Mouse (Mus musculus) stomach, embryonic 14.5 days (tissue): ENCODE measurements around the gene Lsamp. TPM values are rescaled to one million over a fixed set of nuclear protein-coding genes. Genes with fewer than 3 reads are reported as not detected.

Experiments
- ATAC-seq: fragments of 200-750 bp; cut with Nextera tagmentation; 2 replicates; pipeline ENCODE4 v1.8.0; 2017; ENCODE audit warnings: low read depth, moderate TSS enrichment; ENCODE audit not compliant: insufficient number of reproducible peaks, insufficient read depth, low FRiP score
- H3K27ac ChIP-seq: fragments of 300-500 bp; sonication (generic); 2 replicates; pipeline ENCODE4 v1.5.1; 2014; ENCODE audit warnings: mild to moderate bottlenecking, low read length, moderate library complexity, mixed read lengths
- H3K27me3 ChIP-seq: fragments of 300-500 bp; sonication (generic); 2 replicates; pipeline ENCODE4 v1.6.1; 2014; ENCODE audit warnings: low read length, control low read depth, mixed read lengths; ENCODE audit not compliant: control insufficient read depth, insufficient read depth
- H3K36me3 ChIP-seq: fragments of 300-500 bp; sonication (generic); 2 replicates; pipeline ENCODE4 v1.6.1; 2014; ENCODE audit warnings: mild to moderate bottlenecking, control low read depth, low read length, moderate library complexity, mixed read lengths; ENCODE audit not compliant: control insufficient read depth, insufficient read depth
- H3K4me1 ChIP-seq: fragments of 300-500 bp; sonication (generic); 2 replicates; pipeline ENCODE4 v1.6.1; 2014; ENCODE audit warnings: low read length, control low read depth, mixed read lengths; ENCODE audit not compliant: control insufficient read depth, insufficient read depth
- H3K4me2 ChIP-seq: fragments of 300-500 bp; sonication (generic); replicated peaks from 2 replicates; pipeline ENCODE4 v1.6.1; 2014; ENCODE audit warnings: low read depth, low read length, control low read depth
- H3K4me3 ChIP-seq: fragments of 300-500 bp; sonication (generic); 2 replicates; pipeline ENCODE4 v1.5.1; 2014; ENCODE audit warnings: low read depth, low read length, control low read depth
- H3K9ac ChIP-seq: fragments of 300-500 bp; sonication (generic); replicated peaks from 2 replicates; pipeline ENCODE4 v1.6.1; 2014; ENCODE audit warnings: low read depth, mild to moderate bottlenecking, control low read depth, low read length, moderate library complexity, mixed read lengths
- H3K9me3 ChIP-seq: fragments of 300-500 bp; sonication (generic); 2 replicates; pipeline ENCODE4 v1.6.1; 2016; ENCODE audit warnings: low read depth, low read length, control low read depth; ENCODE audit not compliant: control insufficient read depth
- WGBS: fragments of 180-500 bp; shearing (Covaris S2); extraction: QIAGEN DNeasy Blood & Tissue Kit; methylation state at CpG from one replicate; pipeline ENCODE4 v1.1.7; 2014; 5-methylcytosine and 5-hydroxymethylcytosine counted together
- polyA plus RNA-seq: library from polyadenylated mRNA; unstranded; fragments of >200 nt; fragmentation: Nextera tagmentation; extraction: Ambion mirVana; gene quantifications from 2 replicates; pipeline ENCODE4 v1.2.1, GENCODE M21; 2014

The Lsamp gene
- polyA plus RNA-seq, 1 experiment from 2014 or later, result 15.6 TPM

- 46% methylated on average over 3 of the region's 3 CpGs for WGBS
- Histone ChIP-seq H3K4me3 (no peak overlapping the region), H3K36me3 (no peaks in the 10 kb centered on the region)
Observed at GRCm38 (mm10) chr16:40194401-40194800, 210.2 kb downstream of the Lsamp start.

DNA sequence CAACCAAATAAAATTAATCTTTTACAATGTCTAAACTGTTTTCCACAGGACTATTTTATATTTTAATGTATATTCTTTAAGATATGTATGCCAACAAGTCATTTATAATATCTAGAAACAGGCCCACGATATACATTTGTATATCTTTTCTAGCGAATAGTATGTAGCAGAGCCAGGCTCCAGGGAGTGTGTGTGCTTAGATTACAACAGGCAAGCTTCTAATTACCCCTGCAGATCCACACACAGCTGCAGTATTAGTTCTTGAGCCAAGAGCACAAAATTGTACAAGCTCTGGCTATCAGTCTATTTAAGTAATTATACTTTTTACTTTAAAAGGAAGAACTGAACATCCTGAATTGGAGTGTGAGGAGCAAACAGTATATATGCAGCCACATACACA lies 210.7 kb downstream of the Lsamp start:
- Histone ChIP-seq H3K36me3 (no peaks in the 10 kb centered on the region), H3K4me2 (no peak overlapping the region), H3K9me3 (no peaks in the 10 kb centered on the region), H3K4me1 (no peaks in the 10 kb centered on the region), H3K27me3 (no peaks in the 10 kb centered on the region), H3K4me3 (no peak overlapping the region), H3K9ac (no peak overlapping the region), H3K27ac (no peak overlapping the region)
- WGBS, result 32% methylated on average over 2 of the region's 2 CpGs
- no peak for ATAC-seq

More at GRCm38 (mm10) chr16:40194401-40194800, 210.2 kb downstream of the Lsamp start:
- no peaks in the 10 kb centered on the region for H3K27me3 ChIP-seq
- H3K4me1 ChIP-seq, result no peaks in the 10 kb centered on the region
- H3K4me2 ChIP-seq, result no peak overlapping the region
- no peak for ATAC-seq
- H3K9me3 ChIP-seq, result no peaks in the 10 kb centered on the region
- H3K9ac ChIP-seq, result no peak overlapping the region
- H3K27ac ChIP-seq, result no peak overlapping the region

GRCm38 (mm10) chr16:40228627-40229026 lies 244.5 kb downstream of the Lsamp start:
- no peak overlapping the region for H3K27ac ChIP-seq
- H3K36me3 ChIP-seq, result no peaks in the 10 kb centered on the region
- peak; percentile 37; the same call in 1 of the 2 replicates for ATAC-seq
- H3K9ac ChIP-seq, result no peak overlapping the region
- no peak overlapping the region for H3K4me2 ChIP-seq
- no peaks in the 10 kb centered on the region for H3K27me3 ChIP-seq
- H3K4me3 ChIP-seq, result no peak overlapping the region
- no peaks in the 10 kb centered on the region for H3K4me1 ChIP-seq
- 40% methylated on average over 5 of the region's 5 CpGs for whole genome bisulfite sequencing
- no peaks in the 10 kb centered on the region for H3K9me3 ChIP-seq

- WGBS, result 64% methylated on average over 2 of the region's 2 CpGs
- Histone ChIP-seq H3K9ac (no peak overlapping the region), H3K4me3 (no peak overlapping the region), H3K9me3 (no peaks in the 10 kb centered on the region), H3K36me3 (no peaks in the 10 kb centered on the region), H3K4me1 (no peaks in the 10 kb centered on the region), H3K27ac (no peak overlapping the region), H3K27me3 (no peaks in the 10 kb centered on the region), H3K4me2 (no peak overlapping the region)
- ATAC-seq, result no peak
Observed at GRCm38 (mm10) chr16:40233066-40233465, 248.9 kb downstream of the Lsamp start.

DNA sequence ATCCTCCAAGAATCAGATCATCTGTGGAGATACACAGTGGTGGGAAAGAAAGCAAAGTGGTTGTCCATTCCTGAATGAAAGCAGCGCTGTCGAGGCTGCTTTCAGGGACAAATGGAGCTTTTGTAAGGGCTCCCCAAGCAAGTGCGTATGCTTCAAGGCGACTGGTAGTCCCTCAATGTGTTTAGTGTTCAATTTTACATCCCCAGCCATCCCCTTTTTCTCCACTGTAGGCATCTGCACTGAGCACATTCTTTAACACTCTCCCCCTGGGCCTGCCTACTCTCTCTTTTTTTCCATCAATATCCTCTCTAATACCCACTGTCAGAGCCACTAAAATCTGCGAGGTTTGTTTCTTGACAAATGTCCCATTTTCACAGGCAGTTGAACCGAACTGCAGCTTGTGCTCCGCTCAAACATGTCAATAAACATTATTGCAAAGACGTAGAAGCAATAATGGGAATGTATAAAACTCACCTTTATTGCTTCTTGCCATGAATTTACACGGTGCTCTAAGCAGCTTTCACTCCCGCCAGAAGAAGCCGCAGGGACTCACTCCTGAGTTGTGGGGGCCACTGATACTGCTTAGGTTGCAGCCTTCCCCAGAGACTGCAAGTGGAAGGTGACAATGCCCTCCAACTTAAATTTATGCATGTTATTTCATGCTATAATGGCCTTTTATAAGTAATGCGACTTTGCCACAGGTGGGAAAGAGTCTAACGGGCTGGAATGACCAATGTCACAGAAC lies 250.2 kb downstream of the Lsamp start:
- H3K36me3 ChIP-seq, result no peaks in the 10 kb centered on the region
- 65% methylated on average over 13 of the region's 13 CpGs for WGBS
- no peak overlapping the region for H3K27ac ChIP-seq
- H3K9ac ChIP-seq, result no peak overlapping the region
- ATAC-seq, result no peak
- no peak overlapping the region for H3K4me3 ChIP-seq
- H3K4me1 ChIP-seq, result no peaks in the 10 kb centered on the region
- H3K9me3 ChIP-seq, result no peaks in the 10 kb centered on the region
- H3K27me3 ChIP-seq, result no peaks in the 10 kb centered on the region
- H3K4me2 ChIP-seq, result no peak overlapping the region

GRCm38 (mm10) chr16:40271859-40272258 lies 287.7 kb downstream of the Lsamp start:
- no peaks in the 10 kb centered on the region for H3K27me3 ChIP-seq
- no peak overlapping the region for H3K4me2 ChIP-seq
- H3K9me3 ChIP-seq, result no peaks in the 10 kb centered on the region
- no peak overlapping the region for H3K27ac ChIP-seq
- ATAC-seq, result no peak
- no peaks in the 10 kb centered on the region for H3K4me1 ChIP-seq
- no peaks in the 10 kb centered on the region for H3K36me3 ChIP-seq
- 80% methylated on average over 3 of the region's 3 CpGs for WGBS
- H3K4me3 ChIP-seq, result no peak overlapping the region
- no peak overlapping the region for H3K9ac ChIP-seq

DNA sequence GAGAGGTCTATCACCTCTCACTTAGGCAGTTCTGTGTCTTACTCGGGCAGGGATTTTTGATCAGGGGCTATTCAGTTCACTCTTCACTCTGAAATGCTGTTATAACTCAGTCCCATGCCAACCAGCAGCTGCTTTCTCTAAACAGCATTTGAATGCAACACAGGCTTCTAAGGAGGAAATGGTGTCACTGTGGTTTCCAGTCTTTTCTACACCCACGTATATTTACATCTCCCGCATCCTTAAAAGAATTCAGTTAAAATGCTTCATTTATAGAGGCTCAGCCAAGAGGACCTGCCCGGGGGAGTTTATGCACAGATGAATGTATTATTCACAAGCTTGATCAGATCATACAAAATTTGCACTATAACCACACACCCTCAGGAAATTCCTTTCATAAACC lies 306.0 kb downstream of the Lsamp start:
- H3K4me1 ChIP-seq, result no peaks in the 10 kb centered on the region
- H3K9ac ChIP-seq, result no peak overlapping the region
- no peaks in the 10 kb centered on the region for H3K36me3 ChIP-seq
- H3K9me3 ChIP-seq, result no peaks in the 10 kb centered on the region
- no peak overlapping the region for H3K4me2 ChIP-seq
- WGBS, result 72% methylated on average over 4 of the region's 4 CpGs
- no peak overlapping the region for H3K27ac ChIP-seq
- ATAC-seq, result no peak
- H3K4me3 ChIP-seq, result no peak overlapping the region
- H3K27me3 ChIP-seq, result no peaks in the 10 kb centered on the region

DNA sequence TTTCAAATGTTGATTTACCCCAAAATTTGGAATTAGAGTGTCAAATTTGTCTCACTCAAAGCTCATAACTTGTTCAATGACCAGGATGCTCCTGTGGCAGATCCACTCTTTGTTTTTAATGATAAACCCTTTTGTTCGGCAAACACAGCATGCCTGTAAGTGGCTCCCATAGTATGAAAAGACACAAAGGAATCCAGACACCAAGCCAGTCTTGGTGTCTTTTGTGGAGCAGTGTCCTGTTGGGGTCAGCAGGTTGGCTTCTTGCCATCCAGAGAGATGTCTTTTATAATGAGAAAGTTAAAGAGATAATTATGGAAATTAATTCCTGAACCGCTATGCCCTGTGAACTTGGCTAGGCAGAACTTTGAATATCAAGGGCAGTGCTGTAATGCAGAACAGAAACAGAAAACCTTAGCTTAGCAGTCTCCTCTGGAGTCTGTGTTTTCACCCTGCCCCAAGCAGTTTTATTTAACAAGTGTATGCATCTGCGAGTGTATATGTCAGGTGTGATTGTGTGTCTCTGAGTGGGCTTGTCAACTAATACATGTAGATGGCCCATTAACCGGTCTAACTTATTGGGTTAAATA lies 310.2 kb downstream of the Lsamp start:
- H3K4me2 ChIP-seq, result no peak overlapping the region
- no peak for ATAC-seq
- 81% methylated on average over 4 of the region's 4 CpGs for WGBS

More for the DNA sequence above, 310.2 kb downstream of the Lsamp start:
- H3K27me3 ChIP-seq, result no peaks in the 10 kb centered on the region
- no peaks in the 10 kb centered on the region for H3K36me3 ChIP-seq
- H3K4me1 ChIP-seq, result no peaks in the 10 kb centered on the region
- H3K9ac ChIP-seq, result no peak overlapping the region
- H3K9me3 ChIP-seq, result no peaks in the 10 kb centered on the region
- H3K27ac ChIP-seq, result no peak overlapping the region
- no peak overlapping the region for H3K4me3 ChIP-seq
